Mouse (Mus musculus): Measurements from ENCODE around the gene Papola. TPM values are rescaled to one million over a fixed set of nuclear protein-coding genes. Genes with fewer than 3 reads are reported as not detected.

Papola gene
- polyA plus RNA-seq, 1 experiment from 2014 or later = 104 TPM

DNA sequence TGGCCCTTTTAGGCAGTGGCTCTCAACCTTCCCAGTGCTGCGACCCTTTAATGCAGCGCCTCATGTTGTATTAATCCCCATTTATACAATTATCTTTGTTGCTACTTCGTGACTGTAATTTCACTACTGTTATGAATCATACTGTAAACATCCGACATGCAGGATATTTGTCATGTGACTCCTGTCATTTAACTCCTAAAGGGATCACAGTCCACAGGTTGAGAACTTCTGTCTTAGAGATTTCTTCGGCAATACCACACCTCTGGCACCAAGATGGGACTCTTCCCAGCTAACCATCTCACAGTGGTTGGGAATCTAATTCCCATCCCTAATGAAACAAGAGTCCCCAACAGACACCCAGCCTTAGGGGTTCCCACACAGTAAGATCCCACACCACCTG lies 36.4 kb upstream of the Papola start:
- WGBS = 31% methylated on average over 5 of the region's 5 CpGs
- Histone ChIP-seq H3K36me3 (ENCODE audit: control insufficient read depth, insufficient read depth, low read length) (no peaks in the 10 kb centered on the region), H3K27ac (replicated peaks) (no peak overlapping the region), H3K9me3 (ENCODE audit: control insufficient read depth, low read length) (no peaks in the 10 kb centered on the region), H3K27me3 (ENCODE audit: control insufficient read depth, insufficient read depth, low read length) (no peaks in the 10 kb centered on the region), H3K4me3 (ENCODE audit: low read depth, low read length) (no peak overlapping the region), H3K4me1 (replicated peaks; ENCODE audit: control insufficient read depth, insufficient read depth) (no peaks in the 10 kb centered on the region), H3K9ac (ENCODE audit: low read length) (no peak overlapping the region), H3K4me2 (replicated peaks; ENCODE audit: low read depth) (no peak overlapping the region)
- DNase-seq (ENCODE audit: low spot score) (no peak), ATAC-seq (ENCODE audit: low FRiP score, low TSS enrichment) (no peak)
- no peak for TF ChIP-seq EP300 (optimal IDR thresholded peaks at IDR 0.05)
- no peak for TF ChIP-seq CTCF (IDR thresholded peaks at IDR 0.05; ENCODE audit: low read depth)

DNA sequence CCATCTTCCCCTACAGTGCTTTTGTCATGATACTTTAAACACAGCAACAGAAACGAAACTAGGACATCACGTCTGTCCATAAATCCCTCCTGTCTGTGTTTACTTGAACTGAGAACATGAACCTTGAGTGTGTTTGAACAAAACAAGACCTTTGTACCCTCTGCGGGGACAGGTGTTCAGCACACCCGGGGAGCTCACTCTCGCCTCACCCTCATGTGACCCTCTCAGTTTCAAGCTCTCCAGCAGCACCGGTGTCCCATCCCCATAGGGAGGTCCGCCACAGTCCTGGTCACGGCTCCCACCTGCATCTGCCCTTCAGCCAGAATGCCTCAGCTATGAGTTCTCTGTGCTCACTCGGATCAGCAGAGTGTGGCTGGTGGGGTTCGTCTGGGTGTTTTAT lies 30.7 kb upstream of the Papola start:
- H3K4me2 ChIP-seq (replicated peaks; ENCODE audit: low read depth) = no peak overlapping the region
- H3K9ac ChIP-seq (ENCODE audit: low read length) = no peak overlapping the region
- H3K4me1 ChIP-seq (replicated peaks; ENCODE audit: control insufficient read depth, insufficient read depth) = no peaks in the 10 kb centered on the region
- DNase-seq (ENCODE audit: low spot score) (peak; percentile 65), ATAC-seq (ENCODE audit: low FRiP score, low TSS enrichment) (peak; percentile 87)
- H3K4me3 ChIP-seq (ENCODE audit: low read depth, low read length) = no peak overlapping the region
- no peaks in the 10 kb centered on the region for H3K36me3 ChIP-seq (ENCODE audit: control insufficient read depth, insufficient read depth, low read length)
- 41% methylated on average over 10 of the region's 10 CpGs for WGBS
- no peaks in the 10 kb centered on the region for H3K9me3 ChIP-seq (ENCODE audit: control insufficient read depth, low read length)
- no peaks in the 10 kb centered on the region for H3K27me3 ChIP-seq (ENCODE audit: control insufficient read depth, insufficient read depth, low read length)
- no peak overlapping the region for H3K27ac ChIP-seq (replicated peaks)
- TF ChIP-seq EP300 (optimal IDR thresholded peaks at IDR 0.05) (no peak), CTCF (IDR thresholded peaks at IDR 0.05; ENCODE audit: low read depth) (no peak)

DNA sequence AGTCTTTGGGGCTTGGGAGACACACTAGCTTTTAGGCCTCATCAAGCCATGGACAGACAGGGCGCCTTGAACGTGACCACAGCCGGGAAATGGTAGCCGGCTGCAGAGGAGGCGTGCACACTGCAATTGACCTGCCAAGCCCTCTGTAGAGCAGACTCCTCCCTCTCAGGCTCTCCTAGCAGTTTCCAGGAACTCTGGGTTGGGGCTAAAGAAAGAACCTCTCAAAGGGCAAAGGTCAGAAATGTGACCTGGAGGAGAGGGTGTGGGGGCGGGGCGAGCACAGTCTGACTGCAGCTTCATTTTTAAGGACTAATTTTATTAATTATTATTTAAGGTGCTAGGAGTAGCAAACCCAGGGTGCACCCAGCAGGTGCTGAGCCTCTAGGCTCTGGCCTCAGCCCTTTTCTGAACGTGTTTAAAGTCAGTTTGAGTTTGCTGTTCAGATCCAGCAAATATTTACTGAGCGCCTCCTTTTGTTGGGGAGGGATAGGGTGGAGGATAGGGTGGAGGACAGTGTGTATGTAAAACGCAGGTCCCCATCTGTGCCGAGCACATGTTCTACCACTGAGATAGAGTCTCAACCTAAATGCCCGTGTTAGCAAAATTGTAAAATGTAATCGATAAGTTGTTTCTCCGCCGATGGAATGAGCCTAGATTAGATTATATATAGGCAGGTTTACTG lies 26.5 kb upstream of the Papola start:
- no peaks in the 10 kb centered on the region for H3K9me3 ChIP-seq (ENCODE audit: control insufficient read depth, low read length)
- H3K4me2 ChIP-seq (replicated peaks; ENCODE audit: low read depth) = no peak overlapping the region
- TF ChIP-seq EP300 (optimal IDR thresholded peaks at IDR 0.05) (no peak), CTCF (IDR thresholded peaks at IDR 0.05; ENCODE audit: low read depth) (no peak)
- H3K27me3 ChIP-seq (ENCODE audit: control insufficient read depth, insufficient read depth, low read length) = no peaks in the 10 kb centered on the region
- no peaks in the 10 kb centered on the region for H3K36me3 ChIP-seq (ENCODE audit: control insufficient read depth, insufficient read depth, low read length)
- no peaks in the 10 kb centered on the region for H3K4me1 ChIP-seq (replicated peaks; ENCODE audit: control insufficient read depth, insufficient read depth)
- no peak overlapping the region for H3K9ac ChIP-seq (ENCODE audit: low read length)
- DNase-seq (ENCODE audit: low spot score) (peak; percentile 69), ATAC-seq (ENCODE audit: low FRiP score, low TSS enrichment) (peak; percentile 79)
- WGBS = 23% methylated on average over 15 of the region's 15 CpGs
- no peak overlapping the region for H3K27ac ChIP-seq (replicated peaks)
- H3K4me3 ChIP-seq (ENCODE audit: low read depth, low read length) = no peak overlapping the region

DNA sequence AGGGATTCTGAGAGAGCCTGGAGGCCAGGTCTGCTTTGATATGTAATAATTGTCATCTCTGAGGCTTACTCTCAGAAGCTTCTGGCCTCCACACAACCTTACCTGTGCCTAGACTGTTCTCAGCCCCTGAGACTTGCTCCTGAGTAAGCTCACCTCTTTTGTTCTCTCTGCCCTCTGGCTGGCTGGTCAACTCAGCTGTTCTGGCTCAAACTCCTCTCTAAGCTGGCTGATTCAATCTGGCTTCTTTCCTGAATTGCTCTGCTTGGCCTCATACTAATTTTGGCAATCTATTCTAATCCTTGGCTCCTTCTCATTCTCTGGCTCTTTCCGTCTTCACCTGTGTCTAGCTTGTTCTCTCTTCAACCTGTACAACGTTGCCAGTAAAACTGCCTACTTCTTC lies 25.6 kb upstream of the Papola start:
- Histone ChIP-seq H3K4me2 (replicated peaks; ENCODE audit: low read depth) (no peak overlapping the region), H3K27ac (replicated peaks) (no peak overlapping the region), H3K9me3 (ENCODE audit: control insufficient read depth, low read length) (no peaks in the 10 kb centered on the region), H3K4me1 (replicated peaks; ENCODE audit: control insufficient read depth, insufficient read depth) (no peaks in the 10 kb centered on the region), H3K9ac (ENCODE audit: low read length) (no peak overlapping the region), H3K36me3 (ENCODE audit: control insufficient read depth, insufficient read depth, low read length) (no peaks in the 10 kb centered on the region), H3K4me3 (ENCODE audit: low read depth, low read length) (no peak overlapping the region), H3K27me3 (ENCODE audit: control insufficient read depth, insufficient read depth, low read length) (no peaks in the 10 kb centered on the region)
- 74% methylated on average over 2 of the region's 2 CpGs for WGBS
- no peak for TF ChIP-seq CTCF (IDR thresholded peaks at IDR 0.05; ENCODE audit: low read depth)
- no peak for TF ChIP-seq EP300 (optimal IDR thresholded peaks at IDR 0.05)
- ATAC-seq (ENCODE audit: low FRiP score, low TSS enrichment) (no peak), DNase-seq (ENCODE audit: low spot score) (no peak)

DNA sequence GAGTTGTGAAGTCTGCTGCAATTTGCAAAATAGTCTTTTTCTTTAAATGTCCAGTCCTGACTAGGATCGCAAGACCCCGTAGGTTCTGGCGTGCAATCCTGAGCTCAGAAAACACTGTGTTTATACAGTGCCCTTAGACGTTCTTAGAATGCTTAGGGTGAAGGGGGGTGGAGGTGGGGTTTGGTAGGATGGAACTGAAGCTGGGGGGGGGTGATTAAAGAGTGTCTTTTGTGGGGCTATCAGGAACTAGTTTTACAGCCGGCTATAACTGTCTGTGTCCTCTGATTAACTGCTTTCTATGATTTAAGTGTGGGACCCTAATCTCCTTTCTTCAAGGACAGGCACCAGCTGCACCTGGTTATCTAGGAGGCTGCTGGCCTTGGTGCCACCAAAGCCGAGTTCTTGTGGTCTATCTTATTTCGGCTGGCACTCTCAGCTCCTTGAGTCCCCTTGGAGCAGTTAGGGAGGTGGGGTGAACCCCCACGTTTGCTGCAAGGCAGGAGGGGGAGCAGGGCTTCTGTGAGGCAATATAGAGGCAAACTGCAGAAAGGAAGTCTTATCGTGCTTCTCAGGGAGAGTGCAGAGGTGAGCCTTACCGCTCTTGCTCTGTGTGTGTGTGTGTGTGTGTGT lies 24.5 kb upstream of the Papola start:
- Histone ChIP-seq H3K27ac (replicated peaks) (no peak overlapping the region), H3K4me2 (replicated peaks; ENCODE audit: low read depth) (no peak overlapping the region), H3K9me3 (ENCODE audit: control insufficient read depth, low read length) (no peaks in the 10 kb centered on the region), H3K4me3 (ENCODE audit: low read depth, low read length) (no peak overlapping the region), H3K4me1 (replicated peaks; ENCODE audit: control insufficient read depth, insufficient read depth) (no peaks in the 10 kb centered on the region), H3K36me3 (ENCODE audit: control insufficient read depth, insufficient read depth, low read length) (no peaks in the 10 kb centered on the region), H3K27me3 (ENCODE audit: control insufficient read depth, insufficient read depth, low read length) (no peaks in the 10 kb centered on the region), H3K9ac (ENCODE audit: low read length) (no peak overlapping the region)
- no peak for TF ChIP-seq EP300 (optimal IDR thresholded peaks at IDR 0.05)
- TF ChIP-seq CTCF (IDR thresholded peaks at IDR 0.05; ENCODE audit: low read depth) = no peak
- DNase-seq (ENCODE audit: low spot score) (no peak), ATAC-seq (ENCODE audit: low FRiP score, low TSS enrichment) (no peak)
- 30% methylated on average over 10 of the region's 10 CpGs for WGBS

DNA sequence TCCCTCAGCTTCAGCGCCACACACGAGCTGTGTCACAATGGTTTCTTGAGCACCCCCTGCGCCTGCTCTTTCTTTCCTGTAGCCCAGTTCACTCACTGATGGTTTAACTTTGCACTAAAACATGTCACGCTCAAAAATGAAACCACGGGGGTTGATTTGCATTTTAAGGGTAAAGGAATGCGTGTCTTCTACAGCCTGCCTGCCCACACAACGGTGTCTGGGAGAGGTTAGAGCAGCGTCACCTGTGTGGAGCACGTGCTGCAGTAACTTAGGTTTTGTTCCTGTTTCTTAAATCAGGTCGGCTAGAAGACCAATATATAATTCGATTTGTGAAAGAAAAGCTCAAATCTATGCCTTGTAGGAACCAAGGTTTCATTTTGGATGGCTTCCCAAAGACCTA lies 23.3 kb upstream of the Papola start:
- Histone ChIP-seq H3K36me3 (ENCODE audit: control insufficient read depth, insufficient read depth, low read length) (no peaks in the 10 kb centered on the region), H3K27me3 (ENCODE audit: control insufficient read depth, insufficient read depth, low read length) (no peaks in the 10 kb centered on the region), H3K9ac (ENCODE audit: low read length) (no peak overlapping the region), H3K9me3 (ENCODE audit: control insufficient read depth, low read length) (no peaks in the 10 kb centered on the region), H3K4me1 (replicated peaks; ENCODE audit: control insufficient read depth, insufficient read depth) (no peaks in the 10 kb centered on the region), H3K4me3 (ENCODE audit: low read depth, low read length) (no peak overlapping the region), H3K4me2 (replicated peaks; ENCODE audit: low read depth) (no peak overlapping the region), H3K27ac (replicated peaks) (no peak overlapping the region)
- ATAC-seq (ENCODE audit: low FRiP score, low TSS enrichment) = no peak
- DNase-seq (ENCODE audit: low spot score) = no peak
- 66% methylated on average over 11 of the region's 11 CpGs for WGBS
- TF ChIP-seq EP300 (optimal IDR thresholded peaks at IDR 0.05) (no peak), CTCF (IDR thresholded peaks at IDR 0.05; ENCODE audit: low read depth) (no peak)
